In the genomic region with DNA sequence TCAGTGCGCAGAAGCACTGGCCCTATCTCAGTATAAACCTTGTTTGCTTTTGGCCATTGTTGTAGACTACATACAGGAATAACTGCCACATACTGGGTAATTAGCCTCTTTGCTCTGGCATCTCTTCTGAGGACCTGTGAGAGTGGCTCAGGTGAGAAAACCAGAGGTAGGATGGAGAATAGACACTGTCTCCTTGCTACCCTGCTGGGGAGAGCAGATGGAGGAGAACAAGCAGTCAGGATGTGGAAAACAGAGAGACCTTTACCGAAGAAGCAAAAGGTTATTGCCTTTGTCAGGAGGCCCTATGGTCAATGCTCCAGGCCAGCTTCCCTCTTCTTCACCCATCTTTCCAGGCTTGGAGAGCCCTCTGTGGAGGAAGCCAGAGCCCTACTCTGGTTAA, we compare ENCODE assay signal across 15 mouse cellular contexts.
DNase-seq lines count a peak whose midpoint lies in the region; ATAC-seq lines count a peak whose summit lies in the region.
"Had no signal": no experiment of that assay in that cellular context is flagged by ENCODE, and none has a peak within 500 bp of the region (broad histone marks: within the 10 kb centered on the region; RNA-seq: fewer than 3 reads in every experiment).

No protein-coding gene starts in this region.

- H3K27me3 ChIP-seq in hindbrain, embryonic 12.5 days = peaks cover 78% of the 10 kb centered on the region
- H3K27me3 ChIP-seq in hindbrain, embryonic 16.5 days (replicated peaks; ENCODE audit: control insufficient read depth, insufficient read depth, low read length) = peaks cover 23% of the 10 kb centered on the region
- H3K27me3 ChIP-seq in embryonic facial prominence, embryonic 12.5 days = no peaks in the 10 kb centered on the region
- H3K27me3 ChIP-seq in limb, embryonic 10.5 days (ENCODE audit: low read depth, poor library complexity, severe bottlenecking) = peaks cover 28% of the 10 kb centered on the region; the same call in 1 of the 2 replicates

- H3K27ac ChIP-seq in hindbrain, embryonic 12.5 days = peak overlapping the region; percentile 83
- H3K27ac ChIP-seq in hindbrain, embryonic 16.5 days (ENCODE audit: low read depth, low read length) = no peak overlapping the region
- peak overlapping the region; percentile 93 for H3K27ac ChIP-seq in embryonic facial prominence, embryonic 12.5 days
- peak overlapping the region; percentile 86 for H3K27ac ChIP-seq in limb, embryonic 10.5 days
- H3K27ac ChIP-seq: hindbrain, embryonic 15.5 days had no signal

- ATAC-seq in hindbrain, embryonic 12.5 days (ENCODE audit: low FRiP score) = no peak
- no peak for ATAC-seq in hindbrain, embryonic 16.5 days
- ATAC-seq in embryonic facial prominence, embryonic 12.5 days (ENCODE audit: insufficient number of reproducible peaks, insufficient read depth, low FRiP score, low TSS enrichment) = no peak
- ATAC-seq: activated CD4-positive, CD25-positive, alpha-beta regulatory T cell, adult 4 months; CD4-positive, CD25-positive, alpha-beta regulatory T cell, adult 4 months had no signal

- 0 out of 2 replicates have a peak, but pooled peaks cover 4% of the 10 kb centered on the region for H3K9me3 ChIP-seq in hindbrain, embryonic 12.5 days (replicated peaks)
- H3K9me3 ChIP-seq in hindbrain, embryonic 16.5 days (ENCODE audit: control insufficient read depth, low read length) = no peaks in the 10 kb centered on the region
- H3K9me3 ChIP-seq in embryonic facial prominence, embryonic 12.5 days = no peaks in the 10 kb centered on the region
- no peaks in the 10 kb centered on the region for H3K9me3 ChIP-seq in limb, embryonic 10.5 days (replicated peaks)
- H3K9me3 ChIP-seq: hindbrain, embryonic 15.5 days had no signal

- no peak overlapping the region for H3K9ac ChIP-seq in hindbrain, embryonic 12.5 days
- no peak overlapping the region for H3K9ac ChIP-seq in hindbrain, embryonic 16.5 days (ENCODE audit: low read depth, low read length)
- H3K9ac ChIP-seq in embryonic facial prominence, embryonic 12.5 days = no peak overlapping the region
- H3K9ac ChIP-seq: hindbrain, embryonic 15.5 days had no signal

- no peaks in the 10 kb centered on the region for H3K36me3 ChIP-seq in hindbrain, embryonic 12.5 days
- no peaks in the 10 kb centered on the region for H3K36me3 ChIP-seq in hindbrain, embryonic 16.5 days (ENCODE audit: control insufficient read depth, insufficient read depth, low read length)
- no peaks in the 10 kb centered on the region for H3K36me3 ChIP-seq in embryonic facial prominence, embryonic 12.5 days
- no peaks in the 10 kb centered on the region for H3K36me3 ChIP-seq in limb, embryonic 10.5 days
- H3K36me3 ChIP-seq: hindbrain, embryonic 15.5 days had no signal

- peak; percentile 54 for DNase-seq in brain, adult 2 months (ENCODE audit: low read depth, low spot score)
- DNase-seq in limb, embryonic 10.5 days (ENCODE audit: low spot score) = no peak
- DNase-seq in urinary bladder, postnatal 14 days (ENCODE audit: low spot score) = no peak
- DNase-seq in thymus, adult 18-20 months = no peak
- no peak for DNase-seq in left cerebral cortex, adult 18-20 months (ENCODE audit: low spot score in 2 of 2)
- DNase-seq: right cerebral cortex, postnatal 25 days; thymus, postnatal 4 days had no signal

- H3K4me1 ChIP-seq in hindbrain, embryonic 12.5 days = peaks cover 63% of the 10 kb centered on the region
- peaks cover 13% of the 10 kb centered on the region; the same call in 1 of the 2 replicates for H3K4me1 ChIP-seq in hindbrain, embryonic 16.5 days (ENCODE audit: control insufficient read depth, insufficient read depth, low read depth, low read length)
- peaks cover 81% of the 10 kb centered on the region for H3K4me1 ChIP-seq in embryonic facial prominence, embryonic 12.5 days
- peaks cover 98% of the 10 kb centered on the region for H3K4me1 ChIP-seq in limb, embryonic 10.5 days

- no peak overlapping the region for H3K4me3 ChIP-seq in hindbrain, embryonic 12.5 days
- H3K4me3 ChIP-seq in hindbrain, embryonic 16.5 days (ENCODE audit: low read length) = no peak overlapping the region
- no peak overlapping the region for H3K4me3 ChIP-seq in embryonic facial prominence, embryonic 12.5 days
- H3K4me3 ChIP-seq in limb, embryonic 10.5 days = no peak overlapping the region
- H3K4me3 ChIP-seq: hindbrain, embryonic 15.5 days; myocyte had no signal

- WGBS in hindbrain, embryonic 12.5 days = 84% methylated on average over 2 of the region's 2 CpGs
- 69% methylated on average over 2 of the region's 2 CpGs for WGBS in hindbrain, embryonic 16.5 days
- 86% methylated on average over 2 of the region's 2 CpGs for WGBS in embryonic facial prominence, embryonic 12.5 days
- WGBS in limb, embryonic 10.5 days = 92% methylated on average over 2 of the region's 2 CpGs

- H3K4me2 ChIP-seq in hindbrain, embryonic 12.5 days (replicated peaks) = no peak overlapping the region
- no peak overlapping the region for H3K4me2 ChIP-seq in hindbrain, embryonic 16.5 days (ENCODE audit: low read length)
- no peak overlapping the region for H3K4me2 ChIP-seq in embryonic facial prominence, embryonic 12.5 days (replicated peaks)
- H3K4me2 ChIP-seq: heart, embryonic 11.5 days; hindbrain, embryonic 15.5 days had no signal
